Mouse (Mus musculus) MEL (cell line): ENCODE measurements around the gene Sgtb. TPM values are rescaled to one million over a fixed set of nuclear protein-coding genes. Genes with fewer than 3 reads are reported as not detected.

Experiments
- DNase-seq: peaks from one replicate; pipeline ENCODE4 v3.0.0; 2011; ENCODE audit warnings: low read depth, low spot score
- H3K27ac ChIP-seq: 2 replicates; pipeline ENCODE4 v1.5.1; 2012; ENCODE audit warnings: low read depth, mild to moderate bottlenecking, control low read depth, low read length, moderate library complexity; ENCODE audit not compliant: control insufficient read depth
- H3K27me3 ChIP-seq, 2 experiments: fragments of 150-350 bp in 1 of 2; sonication (generic) in 1 of 2; 2 replicates each; pipeline ENCODE4 v1.6.1; 2012; ENCODE audit warnings: low read length in 2 of 2, mild to moderate bottlenecking in 2 of 2, improper control_type of control experiment in 1 of 2, moderate library complexity in 1 of 2; ENCODE audit not compliant: insufficient read depth in 2 of 2, control insufficient read depth in 1 of 2
- H3K36me3 ChIP-seq, 2 experiments: 2 replicates each; pipeline ENCODE4 v1.6.1; 2012 to 2014; ENCODE audit warnings: low read length in 2 of 2, improper control_type of control experiment in 1 of 2, inconsistent platforms in 1 of 2, mild to moderate bottlenecking in 1 of 2; ENCODE audit not compliant: insufficient read depth in 2 of 2, control insufficient read depth in 1 of 2
- H3K4me1 ChIP-seq, 2 experiments: fragments of 150-350 bp in 1 of 2; sonication (generic) in 1 of 2; 2 replicates each; pipeline ENCODE4 v1.6.1; 2012; ENCODE audit warnings: low read length in 2 of 2, improper control_type of control experiment in 1 of 2, mild to moderate bottlenecking in 1 of 2; ENCODE audit not compliant: insufficient read depth in 2 of 2, control insufficient read depth in 1 of 2
- H3K4me3 ChIP-seq, 2 experiments: fragments of 150-350 bp in 1 of 2; sonication (generic) in 1 of 2; 2 replicates each; pipeline ENCODE4 v1.5.1; 2012; ENCODE audit warnings: low read depth in 2 of 2, low read length in 2 of 2, mild to moderate bottlenecking in 2 of 2, moderate library complexity in 2 of 2, control low read depth in 1 of 2, improper control_type of control experiment in 1 of 2; ENCODE audit not compliant: control insufficient read depth in 1 of 2, insufficient read depth in 1 of 2
- H3K79me2 ChIP-seq: 2 replicates; pipeline ENCODE4 v1.6.1; 2012; ENCODE audit warnings: mild to moderate bottlenecking, low read length, moderate library complexity; ENCODE audit not compliant: control insufficient read depth, poor library complexity, insufficient read depth
- H3K9ac ChIP-seq: 2 replicates; pipeline ENCODE4 v1.6.1; 2012; ENCODE audit warnings: low read depth, mild to moderate bottlenecking, control low read depth, low read length, moderate library complexity; ENCODE audit not compliant: control insufficient read depth, poor library complexity, severe bottlenecking
- H3K9me3 ChIP-seq: fragments of 150-350 bp; sonication (generic); replicated peaks from 2 replicates; pipeline ENCODE4 v1.6.1; 2012; ENCODE audit warnings: mild to moderate bottlenecking, low read length, improper control_type of control experiment, moderate library complexity; ENCODE audit not compliant: insufficient read depth
- CHD2 ChIP-seq: IDR thresholded peaks from 2 replicates; pipeline ENCODE4 v1.6.1; 2011; ENCODE audit warnings: low read length, improper control_type of control experiment
- EP300 ChIP-seq, 2 experiments: IDR thresholded peaks; 2 replicates each; pipeline ENCODE4 v1.6.1; 2011; ENCODE audit warnings: improper control_type of control experiment in 2 of 2, low read length in 2 of 2, low read depth in 1 of 2, mild to moderate bottlenecking in 1 of 2
- ETS1 ChIP-seq: IDR thresholded peaks from 2 replicates; pipeline ENCODE4 v1.6.1; 2012; ENCODE audit warnings: low read depth, mild to moderate bottlenecking, inconsistent platforms, low read length, improper control_type of control experiment, moderate library complexity
- GABPA ChIP-seq: IDR thresholded peaks from 2 replicates; pipeline ENCODE4 v1.6.1; 2012; ENCODE audit warnings: low read depth, mild to moderate bottlenecking, inconsistent platforms, low read length, improper control_type of control experiment, moderate library complexity
- GATA1 ChIP-seq: IDR thresholded peaks from 2 replicates; pipeline ENCODE4 v1.6.1; 2011; ENCODE audit warnings: low read depth, low read length, improper control_type of control experiment
- JUND ChIP-seq: IDR thresholded peaks from 2 replicates; pipeline ENCODE4 v1.6.1; 2011; ENCODE audit warnings: low read depth, mild to moderate bottlenecking, improper control_type of control experiment, low read length
- KAT2A ChIP-seq: conservative IDR thresholded peaks from 2 replicates; pipeline ENCODE4 v1.6.1; 2012; ENCODE audit warnings: low read depth, low read length, improper control_type of control experiment, inconsistent platforms
- MAFK ChIP-seq: IDR thresholded peaks from 2 replicates; pipeline ENCODE4 v1.6.1; 2011; ENCODE audit warnings: low read depth, mild to moderate bottlenecking, low read length, improper control_type of control experiment, borderline replicate concordance
- MAZ ChIP-seq: IDR thresholded peaks from 2 replicates; pipeline ENCODE4 v1.6.1; 2012; ENCODE audit warnings: low read depth, mild to moderate bottlenecking, inconsistent platforms, low read length, improper control_type of control experiment
- MEF2A ChIP-seq: IDR thresholded peaks from 2 replicates; pipeline ENCODE4 v1.6.1; 2014; ENCODE audit warnings: low read depth, mild to moderate bottlenecking, inconsistent platforms, low read length, improper control_type of control experiment; ENCODE audit not compliant: poor library complexity, insufficient replicate concordance, severe bottlenecking; ENCODE audit errors: extremely low read depth
- MXI1 ChIP-seq: IDR thresholded peaks from 2 replicates; pipeline ENCODE4 v1.6.1; 2011; ENCODE audit warnings: mild to moderate bottlenecking, low read depth, low read length, improper control_type of control experiment
- NRF1 ChIP-seq: IDR thresholded peaks from 2 replicates; pipeline ENCODE4 v1.6.1; 2014; ENCODE audit warnings: low read depth, mild to moderate bottlenecking, inconsistent platforms, low read length, improper control_type of control experiment, moderate library complexity; ENCODE audit not compliant: poor library complexity, insufficient read depth, severe bottlenecking
- RCOR1 ChIP-seq: IDR thresholded peaks from 2 replicates; pipeline ENCODE4 v1.6.1; 2012; ENCODE audit warnings: low read depth, mild to moderate bottlenecking, inconsistent platforms, low read length, improper control_type of control experiment
- SIN3A ChIP-seq: IDR thresholded peaks from 2 replicates; pipeline ENCODE4 v1.6.1; 2012; ENCODE audit warnings: low read length, improper control_type of control experiment, inconsistent platforms
- polyA plus RNA-seq, 2 experiments: library from polyadenylated mRNA; stranded (reverse) in 1 of 2; unstranded in 1 of 2; fragments of >175 nt in 1 of 2; fragments of >200 nt in 1 of 2; gene quantifications; 2 replicates each; pipeline versions ENCODE4 v1.2.1 to v1.2.4; 2012; ENCODE audit warnings: low replicate concordance in 2 of 2, low read depth in 1 of 2; ENCODE audit not compliant: insufficient read length in 2 of 2, insufficient read depth in 1 of 2, missing spikeins in 1 of 2
- total RNA-seq: library from RNA; depleted of rRNA; stranded (reverse); fragments of 300-350 nt; gene quantifications from 2 replicates; pipeline ENCODE4 v1.2.3, GENCODE M21; 2012

The Sgtb gene
- total and polyA plus RNA-seq, 3 experiments = 0.11 TPM; not detected in 2

GRCm38 (mm10) chr13:104154180-104154579 is 44.6 kb downstream of the Sgtb start:
- H3K4me1 ChIP-seq = no peaks in the 10 kb centered on the region
- H3K4me3 ChIP-seq = no peak overlapping the region
- peaks cover 0 to 11% of the 10 kb centered on the region in 2 experiments; a peak in 2 of 4 replicates for H3K36me3 ChIP-seq
- H3K79me2 ChIP-seq = no peaks in the 10 kb centered on the region
- TF ChIP-seq MAZ (no peak), MAFK (peak; percentile 91)
- no peak overlapping the region for H3K27ac ChIP-seq
- no peak for DNase-seq
- H3K9me3 ChIP-seq = no peaks in the 10 kb centered on the region
- no peak overlapping the region for H3K9ac ChIP-seq
- H3K27me3 ChIP-seq = no peaks in the 10 kb centered on the region

- H3K27ac ChIP-seq = no peak overlapping the region
- no peaks in the 10 kb centered on the region for H3K27me3 ChIP-seq
- H3K79me2 ChIP-seq = no peaks in the 10 kb centered on the region
- peaks cover 0 to 5% of the 10 kb centered on the region in 2 experiments; a peak in 2 of 4 replicates for H3K36me3 ChIP-seq
- H3K9ac ChIP-seq = no peak overlapping the region
- no peaks in the 10 kb centered on the region for H3K9me3 ChIP-seq
- H3K4me3 ChIP-seq = no peak overlapping the region
- no peak for TF ChIP-seq MXI1
- no peak for TF ChIP-seq RCOR1
- no peak for TF ChIP-seq CHD2
- TF ChIP-seq EP300 (IDR thresholded peaks at IDR 0.05; ENCODE audit: low read depth in 1 of 2, low read length in 2 of 2) = no peak
- TF ChIP-seq KAT2A = no peak
- TF ChIP-seq GATA1 = no peak
- TF ChIP-seq GABPA = no peak
- TF ChIP-seq ETS1 = no peak
- TF ChIP-seq NRF1 = no peak
- TF ChIP-seq SIN3A = no peak
- no peaks in the 10 kb centered on the region for H3K4me1 ChIP-seq
- DNase-seq = no peak
These were observed 45.6 kb downstream of the Sgtb start for GRCm38 (mm10) chr13:104155106-104155505.

- no peak overlapping the region for H3K27ac ChIP-seq
- no peaks in the 10 kb centered on the region for H3K79me2 ChIP-seq
- H3K36me3 ChIP-seq = peaks cover 0 to 3% of the 10 kb centered on the region in 2 experiments; a peak in 1 of 4 replicates
- no peak for DNase-seq
- H3K4me1 ChIP-seq = no peaks in the 10 kb centered on the region
- H3K4me3 ChIP-seq = no peak overlapping the region
- H3K9me3 ChIP-seq = no peaks in the 10 kb centered on the region
- H3K27me3 ChIP-seq = no peaks in the 10 kb centered on the region
- no peak overlapping the region for H3K9ac ChIP-seq
- no peak for TF ChIP-seq GABPA
- TF ChIP-seq MEF2A = no peak
- TF ChIP-seq GATA1 = no peak
- no peak for TF ChIP-seq JUND
- no peak for TF ChIP-seq NRF1
These were observed 46.1 kb downstream of the Sgtb start for GRCm38 (mm10) chr13:104155686-104156085.
